Mouse (Mus musculus) spleen, embryonic (tissue): ENCODE results near the gene Pakap.

Experiments used
- CTCF ChIA-PET: fragments of 350-600 bp; sonication (Branson Sonifier 250); formaldehyde crosslinking; loops from one replicate; lab custom pipeline; 2022; lab: Charles Lee

Gene Pakap

DNA sequence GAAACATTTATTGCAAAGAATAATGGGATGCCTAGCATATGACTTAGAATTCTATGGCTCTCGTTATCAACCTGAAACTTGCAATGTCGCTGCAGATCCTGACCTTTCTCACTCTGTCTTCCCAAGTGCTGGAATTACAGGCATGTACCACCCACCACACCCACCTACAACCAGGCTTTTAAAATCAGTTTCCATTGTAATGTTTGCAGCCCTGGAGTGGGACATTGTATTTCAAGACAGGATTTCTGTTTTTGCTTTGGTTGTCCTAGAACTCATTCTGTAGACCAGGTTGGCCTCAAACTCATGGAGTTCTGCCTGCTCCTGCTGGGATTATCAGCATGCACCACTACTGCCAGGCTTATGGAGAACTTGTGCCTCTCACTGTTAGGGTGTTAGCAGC, 374.9 kb downstream of the Pakap start:
- CTCF ChIA-PET = no interaction called here
